Comparison of ENCODE assay signal across 22 mouse cellular contexts in the genomic region with DNA sequence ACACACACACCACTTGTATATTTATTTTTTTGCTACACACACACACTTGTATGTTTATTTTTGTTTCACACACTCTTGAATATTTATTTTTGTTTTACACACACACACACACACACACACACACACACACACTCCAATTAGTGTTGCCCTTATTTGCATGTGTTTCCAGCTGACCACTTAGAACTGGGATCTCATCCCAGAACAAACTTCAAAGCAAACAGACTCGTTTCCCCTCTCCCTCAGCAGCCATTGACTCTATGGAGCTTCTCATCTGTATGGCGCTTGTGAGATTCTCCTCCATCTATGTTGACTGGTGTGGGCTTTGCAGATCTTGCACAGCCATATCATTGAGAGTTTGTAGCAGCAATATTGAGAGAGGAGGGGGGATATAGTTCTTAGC. TPM values are rescaled to one million over a fixed set of nuclear protein-coding genes. Genes with fewer than 3 reads are reported as not detected.
DNase-seq lines count a peak whose midpoint lies in the region; ATAC-seq lines count a peak whose summit lies in the region.
"Had no signal": no experiment of that assay in that cellular context is flagged by ENCODE, and none has a peak within 500 bp of the region (broad histone marks: within the 10 kb centered on the region; RNA-seq: fewer than 3 reads in every experiment).

No protein-coding gene starts in this region.

- no peak overlapping the region for H3K27ac ChIP-seq in forebrain, embryonic 15.5 days (replicated peaks)
- no peak overlapping the region for H3K27ac ChIP-seq in forebrain, embryonic 12.5 days
- H3K27ac ChIP-seq: gastrocnemius, adult 2 months; hindbrain, embryonic 12.5 days; hindbrain, embryonic 15.5 days had no signal

- peak; percentile 25 for DNase-seq in right cerebral cortex, postnatal 10 days (ENCODE audit: low spot score in 2 of 2)
- DNase-seq in right cerebral cortex, postnatal 4 days = no peak
- peak; percentile 16 for DNase-seq in brain, embryonic 18.5 days (ENCODE audit: low read depth, low spot score)
- no peak for DNase-seq in kidney, adult 8-10 months
- no peak for DNase-seq in spleen, adult 12 weeks (ENCODE audit: low spot score)
- DNase-seq: adrenal gland, adult 8-10 months; adrenal gland, postnatal 25 days; cerebellum, adult 11-12 months; cerebellum, adult 9-10 months; cerebellum, postnatal 14 days; gastrocnemius, adult 2 months; gastrocnemius, postnatal 14 days; heart, adult 11 months; kidney, adult 2 months had no signal

- no peaks in the 10 kb centered on the region for H3K9me3 ChIP-seq in forebrain, embryonic 15.5 days
- H3K9me3 ChIP-seq in forebrain, embryonic 12.5 days = no peaks in the 10 kb centered on the region
- H3K9me3 ChIP-seq: hindbrain, embryonic 12.5 days; hindbrain, embryonic 15.5 days had no signal

- H3K4me3 ChIP-seq in forebrain, embryonic 15.5 days = no peak overlapping the region
- H3K4me3 ChIP-seq in forebrain, embryonic 12.5 days (replicated peaks) = no peak overlapping the region
- H3K4me3 ChIP-seq: gastrocnemius, adult 2 months; hindbrain, embryonic 12.5 days; hindbrain, embryonic 15.5 days had no signal

- ATAC-seq in forebrain, embryonic 15.5 days (replicated peaks) = peak; percentile 41; the same call in 1 of the 2 replicates
- ATAC-seq in forebrain, embryonic 12.5 days (ENCODE audit: low FRiP score) = no peak
- ATAC-seq: activated CD4-positive, CD25-positive, alpha-beta regulatory T cell, adult 4 months; CD4-positive, CD25-positive, alpha-beta regulatory T cell, adult 4 months; intestine, postnatal 0 days had no signal

- no peaks in the 10 kb centered on the region for H3K27me3 ChIP-seq in forebrain, embryonic 15.5 days
- no peaks in the 10 kb centered on the region for H3K27me3 ChIP-seq in forebrain, embryonic 12.5 days
- H3K27me3 ChIP-seq: hindbrain, embryonic 12.5 days; hindbrain, embryonic 15.5 days had no signal

- H3K4me2 ChIP-seq in forebrain, embryonic 15.5 days (replicated peaks) = no peak overlapping the region
- H3K4me2 ChIP-seq in forebrain, embryonic 12.5 days = no peak overlapping the region
- H3K4me2 ChIP-seq: heart, embryonic 11.5 days; hindbrain, embryonic 12.5 days; hindbrain, embryonic 15.5 days had no signal

- no peak overlapping the region for H3K9ac ChIP-seq in forebrain, embryonic 15.5 days (replicated peaks)
- no peak overlapping the region for H3K9ac ChIP-seq in forebrain, embryonic 12.5 days
- H3K9ac ChIP-seq: hindbrain, embryonic 12.5 days; hindbrain, embryonic 15.5 days had no signal

- peaks cover 4% of the 10 kb centered on the region; the same call in 1 of the 2 replicates for H3K4me1 ChIP-seq in forebrain, embryonic 15.5 days
- no peaks in the 10 kb centered on the region for H3K4me1 ChIP-seq in forebrain, embryonic 12.5 days
- H3K4me1 ChIP-seq: hindbrain, embryonic 12.5 days; hindbrain, embryonic 15.5 days had no signal

- 28% methylated on average over 2 of the region's 2 CpGs for WGBS in forebrain, embryonic 15.5 days
- 38% methylated on average over 2 of the region's 2 CpGs for WGBS in forebrain, embryonic 12.5 days

- H3K36me3 ChIP-seq in forebrain, embryonic 15.5 days = no peaks in the 10 kb centered on the region
- H3K36me3 ChIP-seq in forebrain, embryonic 12.5 days (replicated peaks) = no peaks in the 10 kb centered on the region
- H3K36me3 ChIP-seq: hindbrain, embryonic 12.5 days; hindbrain, embryonic 15.5 days had no signal

RNA-seq across cellular contexts. Expression of gene Cfap36, which starts 53.3 kb away (rescaled TPM):
- polyA plus RNA-seq in forebrain, embryonic 15.5 days (2015; fragmentation: Nextera tagmentation; extraction: Ambion mirVana) = 89.8 and 98.0 TPM in 2 replicates
- polyA plus RNA-seq in forebrain, embryonic 12.5 days (2016; fragmentation: Nextera tagmentation; extraction: Ambion mirVana) = 90.7 and 96.7 TPM in 2 replicates

Comparison
In these comparisons a context has a peak if more than half of its experiments do, and no peak if none do; other contexts are left out.
1. DNase-seq: peak in right cerebral cortex, postnatal 10 days (2 of 2) and brain, embryonic 18.5 days (single experiment); none in right cerebral cortex, postnatal 4 days (single experiment), kidney, adult 8-10 months (0 of 2) and spleen, adult 12 weeks (single experiment).